ENCODE assay signal across 2 mouse cellular contexts in the genomic region with DNA sequence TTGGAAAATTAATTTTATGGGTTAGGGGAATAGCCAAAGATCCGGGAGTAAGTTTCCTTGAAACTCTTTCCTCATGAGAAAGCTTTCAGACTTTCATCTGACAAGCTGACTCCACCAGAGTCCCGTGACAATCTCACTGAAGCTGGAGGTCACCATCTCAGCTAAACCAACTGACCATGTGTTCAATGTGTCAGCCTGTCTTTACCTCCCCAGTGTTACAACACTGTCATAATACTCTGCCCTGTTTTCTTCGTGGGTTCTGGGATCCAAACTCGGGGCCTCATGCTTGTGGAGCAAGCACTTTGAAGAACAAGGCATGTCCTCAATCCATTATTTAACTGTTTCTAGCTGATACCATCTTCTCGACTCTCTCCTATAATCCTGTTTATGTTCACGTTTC. TPM values are rescaled to one million over a fixed set of nuclear protein-coding genes. Genes with fewer than 3 reads are reported as not detected.
"Had no signal": no experiment of that assay in that cellular context is flagged by ENCODE, and none has a peak within 500 bp of the region (broad histone marks: within the 10 kb centered on the region; RNA-seq: fewer than 3 reads in every experiment).

No protein-coding gene starts in this region.

RNA-seq across cellular contexts. Expression of a gene that starts 9.8 kb away (rescaled TPM):
- polyA plus RNA-seq: erythroblast, embryonic 14.5 days; forebrain, embryonic 12.5 days had no signal

RNA-seq across cellular contexts. Expression of a gene that starts 54.0 kb away (rescaled TPM):
- polyA plus RNA-seq: erythroblast, embryonic 14.5 days had no signal
